Mouse (Mus musculus): ENCODE data around the gene Sbpl.
A peak's percentile ranks its signal among the peaks of the same experiment; 100 is the strongest.
"Not testable (repeated sequence)": the region's sequence is repeated elsewhere in the genome, so short reads cannot be mapped to it uniquely, and the experiment has no call there.

The Sbpl gene

GRCm38 (mm10) chr17:23941372-23941771 lies 13.7 kb downstream of the Sbpl start, which contains the start of gene Sbp:
Gene Sbp (plus strand): TSS chr17:23941672.
- H3K4me3 ChIP-seq (replicated peaks; ENCODE audit: low read length): no peak within 1 kb of the TSS
- H3K36me3 ChIP-seq (ENCODE audit: insufficient read depth, low read length): no peaks in the 10 kb centered on the region
- no peaks in the 10 kb centered on the region for H3K9me3 ChIP-seq (ENCODE audit: low read length)
- H3K4me1 ChIP-seq (replicated peaks; ENCODE audit: low read depth, low read length): no peaks in the 10 kb centered on the region
- no peaks in the 10 kb centered on the region for H3K27me3 ChIP-seq (ENCODE audit: insufficient read depth, low read length)
- TF ChIP-seq POU5F1 (IDR thresholded peaks at IDR 0.05; ENCODE audit: borderline replicate concordance, low read length) (no peak), CTCF (conservative IDR thresholded peaks at IDR 0.05; ENCODE audit: low read length) (no peak), NANOG (IDR thresholded peaks at IDR 0.05; ENCODE audit: borderline replicate concordance, low read length) (no peak)

DNA sequence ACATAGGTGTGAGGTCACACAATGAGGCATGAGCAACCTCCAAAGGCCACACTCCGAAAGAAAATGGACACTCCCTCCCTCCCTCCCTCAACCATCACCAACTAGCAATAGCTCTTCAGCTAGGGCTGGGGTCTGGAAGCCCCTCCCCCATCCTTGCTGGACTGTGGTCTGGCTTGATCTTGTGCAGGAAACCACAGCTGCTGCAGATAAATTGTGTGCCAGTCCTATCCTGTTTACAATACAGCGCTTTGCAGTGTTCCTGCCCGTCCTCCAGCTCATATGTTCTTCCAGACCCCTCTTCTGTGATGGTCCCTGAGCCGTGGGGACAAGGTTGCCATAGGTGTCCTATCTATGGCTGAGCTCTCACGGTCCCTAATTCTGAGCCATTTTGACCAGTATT lies 23.9 kb downstream of the Sbpl start:
- H3K4me3 ChIP-seq (replicated peaks; ENCODE audit: low read length): no peak overlapping the region
- TF ChIP-seq POU5F1 (IDR thresholded peaks at IDR 0.05; ENCODE audit: borderline replicate concordance, low read length) (no peak), NANOG (IDR thresholded peaks at IDR 0.05; ENCODE audit: borderline replicate concordance, low read length) (no peak), CTCF (conservative IDR thresholded peaks at IDR 0.05; ENCODE audit: low read length) (no peak)
- no peaks in the 10 kb centered on the region for H3K36me3 ChIP-seq (ENCODE audit: insufficient read depth, low read length)
- no peaks in the 10 kb centered on the region for H3K4me1 ChIP-seq (replicated peaks; ENCODE audit: low read depth, low read length)
- peaks cover 47% of the 10 kb centered on the region for H3K9me3 ChIP-seq (ENCODE audit: low read length)
- H3K27me3 ChIP-seq (ENCODE audit: insufficient read depth, low read length): no peaks in the 10 kb centered on the region

DNA sequence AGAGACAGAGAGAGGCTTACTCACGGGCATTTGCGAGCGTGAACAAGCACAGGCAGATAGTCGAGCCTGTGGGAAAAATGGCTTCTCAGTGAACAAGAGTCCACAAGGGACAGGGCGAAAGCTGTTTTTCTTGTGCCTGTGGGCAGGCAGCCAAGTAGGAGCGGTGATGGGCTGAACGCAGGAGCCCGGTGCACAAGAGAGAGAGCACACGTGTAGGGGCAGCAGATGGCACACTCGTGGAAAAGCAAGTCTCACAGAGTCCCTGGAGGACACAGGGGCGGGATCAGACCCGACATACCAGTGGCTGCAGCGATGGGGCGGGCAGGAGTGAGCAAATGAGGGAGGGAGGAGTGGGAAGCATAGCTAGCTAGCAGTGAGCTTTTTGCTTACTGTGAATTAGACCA lies 30.0 kb downstream of the Sbpl start:
- Histone ChIP-seq H3K4me3 (replicated peaks; ENCODE audit: low read length) (peak overlapping the region; percentile 66), H3K36me3 (ENCODE audit: insufficient read depth, low read length) (no peaks in the 10 kb centered on the region), H3K4me1 (replicated peaks; ENCODE audit: low read depth, low read length) (no peaks in the 10 kb centered on the region), H3K9me3 (ENCODE audit: low read length) (peaks cover 56% of the 10 kb centered on the region), H3K27me3 (ENCODE audit: insufficient read depth, low read length) (no peaks in the 10 kb centered on the region)
- TF ChIP-seq POU5F1 (IDR thresholded peaks at IDR 0.05; ENCODE audit: borderline replicate concordance, low read length): no peak
- no peak for TF ChIP-seq CTCF (conservative IDR thresholded peaks at IDR 0.05; ENCODE audit: low read length)
- TF ChIP-seq NANOG (IDR thresholded peaks at IDR 0.05; ENCODE audit: borderline replicate concordance, low read length): no peak

GRCm38 (mm10) chr17:23924531-23925007 lies 30.5 kb downstream of the Sbpl start:
- Histone ChIP-seq H3K4me3 (replicated peaks; ENCODE audit: low read length) (peak overlapping the region; percentile 66), H3K36me3 (ENCODE audit: insufficient read depth, low read length) (no peaks in the 10 kb centered on the region), H3K27me3 (ENCODE audit: insufficient read depth, low read length) (no peaks in the 10 kb centered on the region), H3K9me3 (ENCODE audit: low read length) (peaks cover 51% of the 10 kb centered on the region), H3K4me1 (replicated peaks; ENCODE audit: low read depth, low read length) (no peaks in the 10 kb centered on the region)
- TF ChIP-seq POU5F1 (IDR thresholded peaks at IDR 0.05; ENCODE audit: borderline replicate concordance, low read length): no peak
- no peak for TF ChIP-seq NANOG (IDR thresholded peaks at IDR 0.05; ENCODE audit: borderline replicate concordance, low read length)
- TF ChIP-seq CTCF (conservative IDR thresholded peaks at IDR 0.05; ENCODE audit: low read length): no peak

- not testable (repeated sequence) for H3K27me3 ChIP-seq (ENCODE audit: insufficient read depth, low read length); H3K4me1 ChIP-seq (replicated peaks; ENCODE audit: low read depth, low read length); H3K36me3 ChIP-seq (ENCODE audit: insufficient read depth, low read length); H3K9me3 ChIP-seq (ENCODE audit: low read length); H3K4me3 ChIP-seq (replicated peaks; ENCODE audit: low read length)
These were observed 37.9 kb downstream of the Sbpl start, which contains the start of gene Dcpp3 for GRCm38 (mm10) chr17:23917158-23917557. Gene Dcpp3 (plus strand): TSS chr17:23917458.

Data from E14TG2a.4 (cell line).